Mouse (Mus musculus) heart, postnatal 0 days (tissue): ENCODE measurements around the gene Nup50.

ENCODE experiments used
- CTCF ChIP-seq: IDR thresholded peaks from 2 replicates; pipeline ENCODE4 v1.5.1; 2016; ENCODE audit warnings: antibody characterized with exemption, control low read depth, low read depth
- EP300 ChIP-seq: IDR thresholded peaks from 2 replicates; pipeline ENCODE4 v1.6.1; 2016; ENCODE audit warnings: antibody characterized with exemption, low read depth

DNA sequence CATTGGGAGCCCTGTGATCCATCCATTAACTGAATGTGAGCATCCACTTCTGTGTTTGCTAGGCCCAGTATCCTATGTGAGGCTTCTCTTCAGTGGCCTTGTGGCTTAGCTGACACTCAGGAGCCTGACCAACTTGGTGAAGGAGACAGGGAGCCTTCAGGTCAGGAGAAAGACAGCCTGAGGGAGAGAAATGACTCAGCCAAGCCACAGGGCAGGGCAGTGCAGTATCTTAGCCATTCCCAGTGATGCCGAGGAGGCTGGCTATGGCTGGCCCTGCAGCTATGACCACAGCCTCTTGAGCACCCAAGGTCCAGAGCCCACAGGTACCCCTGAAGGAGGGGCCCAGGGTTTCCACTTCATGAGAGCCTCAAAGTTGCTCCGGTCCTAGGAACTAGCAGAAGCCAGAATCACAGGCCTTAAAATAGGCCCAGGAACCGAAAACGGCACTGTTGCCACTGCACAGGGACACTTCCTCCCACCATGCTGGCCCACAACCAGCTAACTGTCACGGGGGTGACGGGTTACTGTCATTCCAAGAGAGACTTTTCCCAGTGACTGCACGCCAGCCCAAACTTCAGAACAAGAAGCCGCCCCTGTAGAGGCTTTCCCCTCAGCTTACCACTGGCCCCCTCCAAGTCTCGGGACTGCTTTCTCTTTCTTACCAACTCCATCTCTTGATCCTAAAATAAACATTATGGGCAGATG lies 58.5 kb downstream of the Nup50 start:
- no peak for TF ChIP-seq EP300
- no peak for TF ChIP-seq CTCF
